Mouse (Mus musculus): Measurements from ENCODE around the gene Srgap3. TPM values are rescaled to one million over a fixed set of nuclear protein-coding genes. Genes with fewer than 3 reads are reported as not detected.

Srgap3 gene
- 32.2 and 37.2 TPM in 2 replicates for polyA plus RNA-seq (2015; fragmentation: Nextera tagmentation; extraction: Ambion mirVana)

DNA sequence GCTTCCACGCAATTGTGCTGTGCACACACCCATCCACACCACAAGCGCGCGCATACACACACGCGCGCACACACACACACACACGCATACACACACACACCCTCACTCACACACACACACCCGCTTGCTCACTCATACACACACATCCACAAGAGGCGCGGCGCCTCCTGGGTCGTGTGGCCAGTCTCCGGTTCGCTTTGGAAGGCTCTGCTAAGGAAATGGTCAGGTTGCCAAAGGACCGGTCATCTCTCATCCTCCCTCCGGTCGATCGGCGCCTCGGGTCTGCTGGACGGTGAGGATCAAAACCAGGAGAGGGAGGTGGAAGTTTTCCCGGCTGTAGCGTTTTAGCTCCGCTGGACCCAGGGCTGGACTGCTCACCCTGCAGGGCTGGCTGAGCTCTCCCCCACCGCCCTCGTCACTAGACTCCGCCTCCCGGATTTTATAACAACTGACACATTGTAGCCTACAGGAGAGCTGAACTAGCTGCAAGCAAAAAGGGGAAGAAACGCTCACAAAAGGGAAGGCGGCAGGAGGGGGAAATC is at the start of gene Srgap3:
TSS of gene Srgap3 (minus strand) at position 372 of the 542 bp plus-strand sequence.
- Histone ChIP-seq H3K4me3 (replicated peaks; ENCODE audit: low read length) (peak within 1 kb of the TSS; percentile 92), H3K9ac (replicated peaks; ENCODE audit: low read depth, low read length) (peak within 1 kb of the TSS; percentile 92), H3K27ac (ENCODE audit: low read length) (peak within 1 kb of the TSS; percentile 87), H3K4me2 (ENCODE audit: low read length) (peak within 1 kb of the TSS; percentile 75), H3K27me3 (replicated peaks; ENCODE audit: control insufficient read depth, insufficient read depth, low read length) (no peaks in the 10 kb centered on the region), H3K4me1 (replicated peaks; ENCODE audit: control insufficient read depth, insufficient read depth, low read length) (peaks cover 32% of the 10 kb centered on the region), H3K36me3 (ENCODE audit: control insufficient read depth, insufficient read depth) (no peaks in the 10 kb centered on the region), H3K9me3 (ENCODE audit: control insufficient read depth, low read length) (no peaks in the 10 kb centered on the region)
- WGBS = 0% methylated on average over 31 of the region's 31 CpGs
- peak; percentile 93 for ATAC-seq

DNA sequence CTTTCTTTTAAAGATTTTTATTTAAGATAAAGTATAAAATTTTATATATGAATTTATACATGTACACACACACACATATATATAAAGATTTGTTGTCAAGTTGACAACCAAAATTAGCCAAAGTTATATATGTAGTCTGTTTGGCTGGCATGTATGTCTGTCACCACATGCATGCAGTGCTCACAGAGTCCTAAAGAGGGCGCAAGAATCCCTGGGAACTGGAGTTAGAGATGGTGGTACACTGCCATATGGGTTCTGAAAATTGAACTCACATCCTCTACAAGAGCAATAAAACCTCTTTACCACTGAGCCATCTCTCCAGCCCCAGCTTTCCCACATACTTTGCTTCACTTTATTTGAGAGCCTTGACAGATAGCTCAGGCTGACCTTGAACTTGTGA is 48.6 kb upstream of the Srgap3 start:
- Histone ChIP-seq H3K4me2 (ENCODE audit: low read length) (no peak overlapping the region), H3K36me3 (ENCODE audit: control insufficient read depth, insufficient read depth) (no peaks in the 10 kb centered on the region), H3K9me3 (ENCODE audit: control insufficient read depth, low read length) (no peaks in the 10 kb centered on the region), H3K9ac (replicated peaks; ENCODE audit: low read depth, low read length) (no peak overlapping the region), H3K4me1 (replicated peaks; ENCODE audit: control insufficient read depth, insufficient read depth, low read length) (0 out of 2 replicates have a peak, but pooled peaks cover 3% of the 10 kb centered on the region), H3K4me3 (replicated peaks; ENCODE audit: low read length) (no peak overlapping the region), H3K27me3 (replicated peaks; ENCODE audit: control insufficient read depth, insufficient read depth, low read length) (no peaks in the 10 kb centered on the region), H3K27ac (ENCODE audit: low read length) (no peak overlapping the region)
- 50% methylated on average over 1 of the region's 1 CpGs for WGBS
- no peak for ATAC-seq

DNA sequence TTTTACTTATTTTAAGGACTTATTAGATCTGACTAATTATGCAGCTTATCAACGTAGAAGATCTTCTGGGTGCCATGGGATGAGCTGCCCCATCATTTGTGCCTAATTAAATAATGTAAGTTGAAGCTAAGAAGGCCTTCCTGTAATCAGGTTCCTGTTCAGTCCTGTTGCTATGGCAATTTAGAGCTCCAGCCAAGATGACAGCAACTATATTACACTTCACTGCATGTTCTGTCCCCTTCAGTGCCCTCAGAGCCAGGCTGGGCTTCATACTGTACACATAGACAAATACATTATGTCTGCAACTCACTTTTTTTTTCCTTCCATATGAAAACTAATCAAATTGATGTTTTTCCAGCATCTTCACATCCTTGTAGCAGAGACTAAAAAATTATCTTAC is 43.1 kb upstream of the Srgap3 start:
- Histone ChIP-seq H3K27me3 (replicated peaks; ENCODE audit: control insufficient read depth, insufficient read depth, low read length) (no peaks in the 10 kb centered on the region), H3K4me3 (replicated peaks; ENCODE audit: low read length) (no peak overlapping the region), H3K4me1 (replicated peaks; ENCODE audit: control insufficient read depth, insufficient read depth, low read length) (peaks cover 16% of the 10 kb centered on the region), H3K9me3 (ENCODE audit: control insufficient read depth, low read length) (no peaks in the 10 kb centered on the region), H3K36me3 (ENCODE audit: control insufficient read depth, insufficient read depth) (no peaks in the 10 kb centered on the region), H3K4me2 (ENCODE audit: low read length) (no peak overlapping the region), H3K9ac (replicated peaks; ENCODE audit: low read depth, low read length) (no peak overlapping the region), H3K27ac (ENCODE audit: low read length) (no peak overlapping the region)
- 26% methylated on average over 1 of the region's 1 CpGs for WGBS
- ATAC-seq = peak; percentile 61; the same call in 1 of the 2 replicates

DNA sequence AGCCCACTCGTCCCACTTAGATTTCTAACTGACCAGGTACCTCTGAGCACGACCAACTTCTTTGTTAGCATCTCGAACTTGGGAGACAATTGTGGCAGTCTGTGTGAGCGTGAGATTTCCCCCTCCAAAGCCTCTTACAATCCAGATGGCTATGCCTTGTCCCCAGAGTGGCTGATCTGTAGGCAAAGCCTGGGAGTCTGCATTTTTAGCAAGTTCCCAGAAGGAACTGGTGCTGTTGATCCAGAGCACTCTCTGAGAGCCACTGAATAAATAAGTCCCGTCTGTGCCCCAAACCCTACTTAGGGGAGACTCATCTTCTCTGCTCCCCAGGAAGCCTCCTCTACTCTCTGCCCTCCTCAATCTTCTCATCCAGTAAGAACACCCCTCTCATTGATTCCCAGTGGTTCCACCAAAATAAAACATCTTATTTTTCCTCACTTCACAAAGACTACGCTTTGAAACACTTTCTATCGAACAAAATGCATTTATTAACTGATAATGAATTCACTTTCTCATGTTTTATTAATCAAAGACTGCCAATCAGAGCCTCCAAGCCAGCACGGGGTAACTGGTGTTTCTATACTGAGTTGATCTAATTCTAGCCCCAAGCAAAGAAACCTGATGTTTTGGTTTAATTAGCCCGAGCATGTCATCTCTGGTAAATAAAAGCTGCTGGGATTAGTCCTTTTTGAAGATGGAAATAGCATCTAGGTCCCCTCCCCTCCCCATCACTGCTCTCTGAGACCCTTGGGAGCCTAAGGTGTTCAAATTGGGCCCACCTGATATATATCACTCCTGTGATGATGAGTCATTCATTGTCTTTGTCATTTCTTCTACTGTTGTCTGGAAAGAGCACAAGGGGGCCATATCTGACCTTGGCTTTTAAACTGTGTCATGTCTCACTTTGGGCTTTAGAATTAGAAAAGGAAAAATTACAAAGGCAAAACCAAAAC is 38.6 kb upstream of the Srgap3 start:
- Histone ChIP-seq H3K9ac (replicated peaks; ENCODE audit: low read depth, low read length) (no peak overlapping the region), H3K4me2 (ENCODE audit: low read length) (0 out of 2 replicates have a peak overlapping the region, but pooled peaks have one; percentile 13), H3K27me3 (replicated peaks; ENCODE audit: control insufficient read depth, insufficient read depth, low read length) (no peaks in the 10 kb centered on the region), H3K4me1 (replicated peaks; ENCODE audit: control insufficient read depth, insufficient read depth, low read length) (peaks cover 25% of the 10 kb centered on the region), H3K36me3 (ENCODE audit: control insufficient read depth, insufficient read depth) (no peaks in the 10 kb centered on the region), H3K27ac (ENCODE audit: low read length) (no peak overlapping the region), H3K4me3 (replicated peaks; ENCODE audit: low read length) (no peak overlapping the region), H3K9me3 (ENCODE audit: control insufficient read depth, low read length) (no peaks in the 10 kb centered on the region)
- ATAC-seq = peak; percentile 64
- WGBS = 15% methylated on average over 9 of the region's 9 CpGs

DNA sequence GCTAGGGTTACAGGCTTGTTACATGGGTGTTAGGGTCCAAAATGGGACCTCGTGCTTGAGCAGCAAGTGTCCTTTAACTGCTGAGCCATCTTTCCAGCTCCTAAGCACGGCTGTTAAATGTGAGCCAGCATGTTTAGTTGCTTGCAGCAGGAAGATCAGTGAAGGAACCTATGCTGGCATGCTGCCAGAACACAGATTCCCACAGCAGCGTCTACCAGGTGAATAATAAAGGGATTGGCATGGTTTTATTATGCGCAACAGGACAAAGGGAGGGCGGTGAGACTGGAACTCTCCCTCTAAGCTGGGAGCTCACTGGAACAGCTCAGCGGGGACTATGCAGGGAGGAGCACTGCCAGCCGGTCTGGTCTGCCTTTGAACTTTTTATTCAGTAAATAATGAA is 35.2 kb upstream of the Srgap3 start:
- Histone ChIP-seq H3K4me1 (replicated peaks; ENCODE audit: control insufficient read depth, insufficient read depth, low read length) (peaks cover 21% of the 10 kb centered on the region), H3K4me3 (replicated peaks; ENCODE audit: low read length) (no peak overlapping the region), H3K9me3 (ENCODE audit: control insufficient read depth, low read length) (no peaks in the 10 kb centered on the region), H3K27ac (ENCODE audit: low read length) (no peak overlapping the region), H3K36me3 (ENCODE audit: control insufficient read depth, insufficient read depth) (no peaks in the 10 kb centered on the region), H3K4me2 (ENCODE audit: low read length) (no peak overlapping the region), H3K27me3 (replicated peaks; ENCODE audit: control insufficient read depth, insufficient read depth, low read length) (no peaks in the 10 kb centered on the region), H3K9ac (replicated peaks; ENCODE audit: low read depth, low read length) (no peak overlapping the region)
- peak; percentile 43; the same call in 1 of the 2 replicates for ATAC-seq
- WGBS = 8% methylated on average over 7 of the region's 7 CpGs

DNA sequence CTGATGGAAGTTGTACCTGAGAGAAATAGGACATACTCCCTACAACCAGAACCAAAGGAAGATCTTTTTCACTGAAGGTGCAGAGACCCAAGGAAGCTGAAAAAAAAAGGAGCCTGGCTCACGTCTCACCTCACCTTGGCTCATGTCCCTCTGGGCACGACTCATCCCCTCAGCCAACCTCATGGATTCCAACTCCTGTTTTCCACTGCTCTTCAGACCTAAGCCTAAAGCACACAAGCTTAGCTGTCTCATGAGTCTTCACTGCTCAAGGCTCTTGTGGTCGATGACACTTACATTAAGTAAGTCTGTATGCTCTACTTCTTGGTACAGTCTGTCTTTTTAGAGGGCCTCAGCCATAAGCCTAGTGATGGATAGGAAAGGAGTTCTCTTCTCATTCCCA is 31.9 kb upstream of the Srgap3 start:
- Histone ChIP-seq H3K9ac (replicated peaks; ENCODE audit: low read depth, low read length) (no peak overlapping the region), H3K27ac (ENCODE audit: low read length) (no peak overlapping the region)
- no peak for ATAC-seq

DNA sequence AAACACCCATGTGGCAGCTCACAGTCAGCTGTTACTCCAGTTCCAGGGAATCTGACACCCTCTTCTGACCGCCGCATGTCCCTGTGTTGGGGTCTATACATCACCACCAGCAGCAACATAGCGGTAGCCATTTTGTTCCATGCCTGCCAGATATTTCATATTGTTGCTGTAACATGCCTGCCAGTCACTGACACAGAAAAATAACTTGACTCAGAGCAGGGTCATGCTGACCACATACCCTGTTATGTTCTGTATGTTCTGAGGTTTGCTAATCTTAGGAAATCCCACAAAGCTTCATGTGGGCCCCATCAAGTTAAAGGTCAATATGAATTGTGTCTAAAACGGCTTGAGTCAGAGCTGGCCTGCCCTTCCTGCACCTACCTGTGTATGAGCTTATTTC is 30.2 kb upstream of the Srgap3 start:
- H3K27me3 ChIP-seq (replicated peaks; ENCODE audit: control insufficient read depth, insufficient read depth, low read length) = no peaks in the 10 kb centered on the region
- H3K27ac ChIP-seq (ENCODE audit: low read length) = no peak overlapping the region
- H3K4me3 ChIP-seq (replicated peaks; ENCODE audit: low read length) = no peak overlapping the region
- H3K4me2 ChIP-seq (ENCODE audit: low read length) = no peak overlapping the region
- WGBS = 61% methylated on average over 4 of the region's 4 CpGs
- H3K9me3 ChIP-seq (ENCODE audit: control insufficient read depth, low read length) = no peaks in the 10 kb centered on the region
- no peak overlapping the region for H3K9ac ChIP-seq (replicated peaks; ENCODE audit: low read depth, low read length)
- ATAC-seq = no peak
- peaks cover 42% of the 10 kb centered on the region for H3K4me1 ChIP-seq (replicated peaks; ENCODE audit: control insufficient read depth, insufficient read depth, low read length)
- no peaks in the 10 kb centered on the region for H3K36me3 ChIP-seq (ENCODE audit: control insufficient read depth, insufficient read depth)

More for the DNA sequence above, 31.9 kb upstream of the Srgap3 start:
- Histone ChIP-seq H3K36me3 (ENCODE audit: control insufficient read depth, insufficient read depth) (no peaks in the 10 kb centered on the region), H3K27me3 (replicated peaks; ENCODE audit: control insufficient read depth, insufficient read depth, low read length) (no peaks in the 10 kb centered on the region), H3K4me2 (ENCODE audit: low read length) (no peak overlapping the region), H3K9me3 (ENCODE audit: control insufficient read depth, low read length) (no peaks in the 10 kb centered on the region), H3K4me3 (replicated peaks; ENCODE audit: low read length) (no peak overlapping the region), H3K4me1 (replicated peaks; ENCODE audit: control insufficient read depth, insufficient read depth, low read length) (peaks cover 27% of the 10 kb centered on the region)
- WGBS = 87% methylated on average over 3 of the region's 3 CpGs

DNA sequence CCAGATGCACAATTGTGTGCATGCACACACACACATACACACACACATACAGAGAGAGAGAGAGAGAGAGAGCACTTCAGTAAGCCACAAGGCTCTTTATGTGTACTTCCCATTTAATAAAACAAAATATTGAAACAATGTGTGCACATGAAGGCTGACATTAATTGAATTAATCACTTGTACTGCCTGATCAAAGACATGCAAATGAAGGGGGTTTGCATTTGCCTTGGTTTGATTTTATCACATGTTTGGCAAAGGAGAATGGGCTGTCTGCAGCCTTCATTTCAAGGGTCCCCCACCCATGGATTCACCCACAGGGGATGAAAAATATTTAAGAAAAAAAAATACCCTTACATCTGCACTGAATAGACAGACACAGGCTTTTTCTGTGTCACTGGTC is 29.5 kb upstream of the Srgap3 start:
- Histone ChIP-seq H3K9ac (replicated peaks; ENCODE audit: low read depth, low read length) (no peak overlapping the region), H3K9me3 (ENCODE audit: control insufficient read depth, low read length) (no peaks in the 10 kb centered on the region), H3K4me1 (replicated peaks; ENCODE audit: control insufficient read depth, insufficient read depth, low read length) (peaks cover 46% of the 10 kb centered on the region), H3K36me3 (ENCODE audit: control insufficient read depth, insufficient read depth) (no peaks in the 10 kb centered on the region), H3K4me3 (replicated peaks; ENCODE audit: low read length) (no peak overlapping the region), H3K27me3 (replicated peaks; ENCODE audit: control insufficient read depth, insufficient read depth, low read length) (no peaks in the 10 kb centered on the region), H3K4me2 (ENCODE audit: low read length) (no peak overlapping the region), H3K27ac (ENCODE audit: low read length) (no peak overlapping the region)
- no peak for ATAC-seq

DNA sequence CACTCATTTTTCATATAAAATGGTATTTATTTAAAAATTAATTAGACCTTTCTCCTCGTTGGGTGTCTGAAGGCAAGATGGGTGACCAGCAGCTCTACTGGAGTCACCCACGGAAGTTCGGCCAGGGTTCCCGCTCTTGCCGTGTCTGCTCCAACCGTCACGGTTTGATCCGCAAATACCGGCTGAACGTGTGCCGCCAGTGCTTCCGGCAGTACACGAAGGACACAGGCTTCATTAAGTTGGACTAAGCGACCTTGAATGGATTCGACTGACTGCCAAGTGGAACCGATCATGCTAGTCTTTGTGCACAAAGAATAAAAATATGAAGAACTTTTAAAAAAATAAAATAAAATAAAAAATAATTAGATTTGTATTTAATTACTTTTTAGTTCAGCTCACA is 29.1 kb upstream of the Srgap3 start:
- Histone ChIP-seq H3K4me2 (ENCODE audit: low read length) (no peak overlapping the region), H3K36me3 (ENCODE audit: control insufficient read depth, insufficient read depth) (no peaks in the 10 kb centered on the region), H3K4me1 (replicated peaks; ENCODE audit: control insufficient read depth, insufficient read depth, low read length) (peaks cover 50% of the 10 kb centered on the region), H3K9ac (replicated peaks; ENCODE audit: low read depth, low read length) (no peak overlapping the region), H3K27ac (ENCODE audit: low read length) (no peak overlapping the region), H3K27me3 (replicated peaks; ENCODE audit: control insufficient read depth, insufficient read depth, low read length) (no peaks in the 10 kb centered on the region), H3K9me3 (ENCODE audit: control insufficient read depth, low read length) (no peaks in the 10 kb centered on the region), H3K4me3 (replicated peaks; ENCODE audit: low read length) (no peak overlapping the region)
- WGBS = 58% methylated on average over 16 of the region's 16 CpGs
- ATAC-seq = no peak
